Mouse (Mus musculus) kidney, postnatal 36 days (tissue): ENCODE measurements at regions not wholly inside any gene's neighbourhood (a gene's known extent, or its start where the extent isn't known, plus 50 kb on each side); places are given as distances from the start of the nearest gene placed in this dataset.
A peak's percentile ranks its signal among the peaks of the same experiment; 100 is the strongest.

Experiments
- DNase-seq, 2 experiments: peaks; one replicate each; pipeline ENCODE4 v3.0.0; 2021 to 2022; ENCODE audit warnings: mixed read lengths in 2 of 2

DNA sequence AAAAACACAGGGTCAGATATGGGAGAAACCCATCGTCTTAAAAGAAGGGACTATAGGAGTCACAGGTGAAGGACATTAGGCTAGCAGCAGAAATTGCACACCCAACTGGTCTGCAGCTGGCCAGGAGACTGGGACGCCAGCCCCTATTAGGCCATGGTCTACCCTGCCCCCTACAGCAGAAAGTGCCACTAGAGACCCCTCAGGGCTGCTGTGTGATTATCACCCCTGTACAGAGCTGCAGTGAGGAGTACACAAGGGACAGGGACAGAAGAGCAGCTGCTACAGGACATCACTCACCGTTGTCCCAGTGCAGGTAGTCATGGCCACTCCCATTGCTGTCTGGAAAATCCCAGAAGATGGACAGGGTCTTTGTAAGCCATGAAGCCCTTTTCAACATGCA, 157.9 kb upstream of the Agap1 start:
- DNase-seq = no peak

DNA sequence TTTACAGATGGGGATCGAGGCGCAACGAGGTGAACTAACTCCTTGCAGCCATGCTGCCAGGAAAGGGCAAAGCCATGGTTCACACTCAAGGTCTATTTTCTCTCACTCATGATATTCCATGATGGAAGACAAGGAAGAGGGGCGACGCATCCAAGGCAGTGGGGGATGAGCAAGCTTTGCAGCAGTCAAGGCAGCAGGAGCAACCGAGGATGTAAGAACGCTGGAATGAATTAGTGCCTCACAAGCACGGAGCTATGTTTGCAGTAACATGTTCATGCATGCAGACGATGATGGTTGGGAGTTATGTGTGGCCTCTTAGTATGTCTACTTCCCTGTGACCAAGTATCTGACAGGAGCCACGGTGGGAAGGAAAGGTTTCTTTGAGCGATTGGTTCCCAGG, 156.8 kb upstream of the Agap1 start:
- DNase-seq = no peak

DNA sequence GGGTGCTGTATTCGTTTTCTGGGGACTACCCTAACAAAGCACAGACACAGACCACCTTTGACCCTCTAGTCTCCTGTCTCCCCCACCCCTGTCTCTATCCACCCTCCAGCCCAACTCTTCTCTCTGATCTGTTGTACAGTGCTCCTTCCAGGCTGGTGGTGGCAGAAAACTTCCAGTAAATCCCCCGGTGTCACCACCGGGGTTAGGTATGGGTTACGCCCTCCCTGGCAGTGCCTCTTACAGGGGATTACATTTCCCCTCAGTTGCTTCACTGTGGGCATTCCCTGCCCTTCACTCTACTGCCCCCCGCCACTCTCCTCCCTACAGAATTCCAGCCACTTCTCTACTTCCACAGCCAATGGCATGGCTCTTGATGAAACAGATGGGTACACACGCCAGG, 153.5 kb upstream of the Agap1 start:
- DNase-seq = no peak

DNA sequence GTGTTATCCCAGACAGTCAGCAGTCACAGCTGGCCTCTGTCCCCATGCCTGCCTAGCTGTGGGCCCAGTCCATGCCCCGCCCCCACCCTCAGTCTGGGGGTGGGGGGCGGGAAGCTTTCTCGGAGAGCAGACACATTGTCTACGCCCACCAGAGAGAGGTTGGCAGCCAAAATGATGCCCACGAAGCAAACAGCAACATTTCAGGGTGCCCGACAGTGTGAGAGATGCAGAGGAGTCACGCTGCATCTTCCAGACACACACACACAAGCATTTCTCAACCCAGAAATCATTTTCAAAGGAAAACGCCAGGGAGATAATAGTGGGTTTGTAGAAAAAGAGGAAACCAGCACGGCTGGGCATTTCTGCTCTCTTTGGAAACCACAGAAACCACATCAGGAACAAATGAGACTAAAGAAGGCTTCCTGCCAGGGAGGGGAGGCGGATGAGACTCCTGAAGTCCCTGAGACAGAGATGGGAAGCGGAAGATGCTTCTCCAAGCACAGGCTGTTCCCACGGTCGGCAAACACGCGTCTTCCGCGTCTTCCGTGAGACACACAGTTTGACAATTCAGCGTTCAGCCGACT, 152.1 kb upstream of the Agap1 start:
- DNase-seq = no peak

DNA sequence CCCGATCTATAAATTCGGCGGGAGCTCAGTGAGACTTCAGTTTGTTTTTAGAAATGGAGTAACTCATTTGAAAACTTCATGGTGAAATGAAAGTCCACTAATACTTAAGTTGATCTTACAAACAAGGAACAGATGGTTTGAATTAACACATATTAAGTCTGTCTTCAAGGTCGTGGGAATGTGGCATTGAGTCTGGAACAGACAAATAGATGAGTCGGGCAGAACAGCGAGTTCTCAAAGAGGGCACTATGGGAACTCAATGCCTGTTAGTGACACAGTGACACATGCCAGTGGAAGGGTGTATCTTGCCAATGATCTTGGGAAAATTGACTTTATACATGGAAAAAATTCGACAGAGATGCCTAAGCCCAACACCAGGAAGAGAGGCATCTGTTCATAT, 149.4 kb upstream of the Agap1 start:
- no peak for DNase-seq

DNA sequence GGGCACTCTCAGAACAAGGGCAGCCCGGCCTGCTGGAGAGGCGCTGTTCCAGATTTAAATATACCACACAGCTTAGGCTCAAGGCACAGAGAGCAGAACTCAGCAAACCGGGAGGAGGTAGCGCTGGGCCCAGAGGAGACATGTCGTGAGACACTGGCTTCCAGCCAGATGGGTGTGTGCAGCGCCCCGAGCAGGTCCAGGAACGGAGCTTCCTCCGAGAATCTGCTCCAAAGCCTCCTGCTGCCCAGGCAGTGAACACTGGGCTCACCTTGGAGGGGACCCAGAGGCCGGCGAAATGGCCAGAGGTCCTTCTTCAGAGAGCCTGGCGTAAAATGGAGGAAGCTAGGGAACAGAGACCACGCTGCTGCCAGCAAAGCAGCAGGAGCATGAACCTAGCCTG, 145.8 kb upstream of the Agap1 start:
- DNase-seq = peak; percentile 61 to 77

DNA sequence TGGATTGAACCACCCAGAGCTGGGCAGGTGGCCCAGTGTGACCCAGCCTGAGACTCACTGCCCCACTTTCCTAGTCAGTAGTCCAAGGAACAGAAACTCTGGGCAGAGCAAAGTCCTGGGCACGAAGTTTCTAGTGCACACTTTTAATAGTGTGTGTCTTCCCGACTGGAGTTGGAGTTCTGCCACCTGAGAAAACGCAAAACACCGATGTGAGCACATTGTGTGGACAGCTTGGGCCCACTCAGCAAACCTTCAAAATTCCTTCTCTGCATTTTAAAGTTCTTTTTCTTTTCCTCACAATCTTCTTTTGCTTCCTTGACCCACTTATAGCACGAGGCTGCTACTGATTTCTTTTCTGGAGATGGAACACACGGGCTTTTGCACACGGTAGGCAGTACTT, 141.5 kb upstream of the Agap1 start:
- peak; percentile 79 to 80 for DNase-seq

DNA sequence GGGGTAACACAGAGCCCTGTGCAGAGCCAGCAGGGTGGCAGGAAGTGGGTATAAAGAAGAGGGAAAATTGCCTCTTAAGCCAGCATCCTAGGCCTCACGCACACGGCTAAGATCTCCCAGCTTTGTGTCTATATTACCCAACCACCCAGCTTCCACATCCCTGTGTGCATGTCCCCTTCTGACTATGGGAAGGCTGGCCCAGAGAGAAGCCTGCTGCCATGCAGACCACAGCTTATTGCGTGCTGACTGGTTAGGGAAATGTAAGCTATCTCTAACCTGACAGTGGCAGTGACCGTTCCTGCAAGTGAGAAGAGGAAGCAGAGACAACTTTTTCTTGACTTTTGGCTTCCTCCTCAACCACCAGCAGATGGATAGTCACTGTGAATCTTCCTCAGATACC, 136.7 kb upstream of the Agap1 start:
- no peak for DNase-seq

DNA sequence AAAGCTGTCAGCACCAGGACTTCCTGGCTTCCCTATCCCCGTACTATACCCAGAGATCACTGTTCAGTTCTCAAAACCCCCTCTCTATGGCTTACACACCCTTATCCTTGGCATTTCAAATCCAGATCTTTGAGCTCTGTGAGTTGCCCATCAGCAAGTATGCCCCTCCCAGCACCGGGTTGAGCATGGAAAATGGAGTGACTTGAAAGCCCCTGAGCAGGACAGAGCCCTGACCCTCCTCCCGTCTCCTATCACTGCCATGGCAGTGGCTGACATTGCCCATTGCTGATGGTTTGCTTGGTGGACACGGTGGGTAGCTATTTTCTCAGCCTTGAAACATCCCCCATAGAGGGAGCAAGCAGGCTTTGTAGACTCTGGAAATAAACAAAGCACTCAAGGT, 135.9 kb upstream of the Agap1 start:
- no peak for DNase-seq

DNA sequence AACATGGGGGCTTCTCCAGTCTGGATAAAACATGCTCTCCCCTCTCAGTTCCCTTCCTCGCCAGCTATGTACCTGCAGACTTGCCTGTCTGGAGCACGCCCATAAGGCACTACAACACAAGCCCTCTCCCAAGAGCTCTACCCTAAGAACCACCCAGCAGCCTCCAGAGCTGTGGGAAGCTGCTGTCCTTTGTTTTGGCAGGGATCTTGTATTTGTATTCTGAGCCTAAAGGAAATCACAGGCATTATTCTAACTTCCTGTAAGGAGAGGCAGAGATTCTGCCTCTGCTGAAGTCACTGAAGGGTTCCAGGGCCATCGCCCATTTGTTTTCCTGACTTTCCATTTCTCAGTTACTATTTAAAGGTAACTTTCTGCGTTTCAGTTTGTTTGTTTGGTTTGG, 132.0 kb upstream of the Agap1 start:
- DNase-seq = no peak

DNA sequence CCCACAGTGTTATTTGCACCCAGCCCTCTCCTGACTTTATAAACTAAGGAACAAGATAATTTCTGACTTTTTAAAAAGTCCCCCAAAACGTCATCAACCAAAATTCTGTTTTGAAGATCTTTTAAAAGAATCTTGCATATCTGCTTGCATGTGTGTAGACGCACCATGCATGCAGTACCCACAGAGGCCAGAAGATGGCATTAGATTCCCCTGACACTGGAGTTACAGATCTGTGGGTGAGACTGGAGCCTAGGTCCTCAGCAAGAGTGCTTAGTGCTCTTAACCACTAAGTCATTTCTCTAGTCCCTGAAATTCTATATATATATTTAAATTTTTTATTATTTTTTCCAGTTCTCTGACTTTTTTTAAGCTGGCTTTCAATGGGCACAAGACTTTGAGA, 131.5 kb upstream of the Agap1 start:
- peak; percentile 51 to 85 for DNase-seq

DNA sequence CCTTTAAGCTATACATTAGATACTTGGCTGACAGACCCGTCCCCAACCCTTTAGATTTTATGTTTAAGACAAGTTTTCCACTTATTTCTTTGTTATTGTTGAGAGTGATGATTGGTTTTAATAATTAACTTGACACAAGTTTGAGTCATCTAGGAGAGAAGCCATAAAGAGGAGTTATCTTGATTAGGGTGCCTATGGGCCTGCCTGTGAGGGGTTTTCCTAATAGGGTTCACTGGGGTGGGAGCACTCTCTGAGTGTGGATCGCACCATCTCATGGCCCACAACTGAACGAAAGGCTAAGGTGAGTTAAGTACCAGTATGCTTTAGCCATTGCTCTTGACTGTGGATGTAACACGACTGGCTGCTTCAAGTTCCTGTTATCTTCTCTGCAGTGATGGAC, 123.3 kb upstream of the Agap1 start:
- no peak for DNase-seq

DNA sequence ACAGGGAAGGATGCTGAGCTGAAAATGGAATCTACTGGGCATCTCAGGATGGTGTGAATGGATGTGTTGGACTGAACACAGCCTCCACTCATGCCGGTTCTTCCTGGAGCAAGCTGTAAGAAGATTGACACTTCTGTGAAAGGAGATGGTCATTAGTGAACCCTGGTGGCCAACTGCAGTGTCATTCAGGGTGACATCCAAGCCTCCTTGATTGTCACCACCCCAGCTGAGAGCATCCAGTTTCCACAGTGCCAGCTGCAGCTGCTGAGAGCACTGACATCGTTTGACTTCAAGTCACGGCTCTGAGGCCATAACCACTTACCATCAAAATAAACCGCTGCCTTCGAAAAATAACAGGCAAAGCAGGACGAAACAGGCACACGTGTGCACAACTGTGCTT, 121.9 kb upstream of the Agap1 start:
- no peak for DNase-seq

DNA sequence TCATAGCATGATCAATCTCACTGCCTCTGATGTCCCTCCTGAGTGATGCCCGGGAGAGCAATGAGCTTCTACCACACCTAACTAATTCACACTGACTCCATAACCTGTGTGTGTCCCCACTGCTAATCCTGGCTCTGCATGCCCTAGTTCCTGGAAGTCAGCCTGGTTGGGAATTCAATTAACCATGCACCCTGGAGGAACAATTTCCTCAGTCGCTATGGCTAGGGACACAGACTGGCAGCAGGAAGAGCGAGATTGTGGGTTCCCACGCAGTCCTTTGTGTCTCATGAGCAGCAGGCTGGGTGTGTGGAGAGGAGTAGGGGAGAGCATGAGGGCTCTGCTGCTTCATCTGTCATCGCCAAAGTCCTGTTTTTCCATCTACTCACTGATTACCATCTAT, 116.7 kb upstream of the Agap1 start:
- DNase-seq = no peak

DNA sequence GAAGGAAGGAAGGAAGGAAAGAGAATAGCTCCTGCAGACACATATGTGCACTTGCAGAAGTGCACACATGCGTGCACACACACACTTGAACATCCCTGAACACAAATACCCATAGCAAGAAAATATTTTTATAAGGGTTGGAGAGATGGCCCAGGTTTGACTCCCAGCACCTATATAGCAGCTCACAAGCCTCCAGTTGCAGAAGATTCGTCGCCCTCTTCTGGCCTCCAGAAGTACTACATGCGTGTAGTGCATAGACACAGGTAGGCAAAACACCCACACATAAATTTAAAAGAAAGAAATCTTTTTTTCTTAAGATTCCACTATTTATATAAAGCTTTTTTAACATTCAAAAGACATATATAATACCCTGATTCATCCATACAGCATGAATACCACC, 111.8 kb upstream of the Agap1 start:
- DNase-seq = peak in 1 of 2 experiments; percentile 57

DNA sequence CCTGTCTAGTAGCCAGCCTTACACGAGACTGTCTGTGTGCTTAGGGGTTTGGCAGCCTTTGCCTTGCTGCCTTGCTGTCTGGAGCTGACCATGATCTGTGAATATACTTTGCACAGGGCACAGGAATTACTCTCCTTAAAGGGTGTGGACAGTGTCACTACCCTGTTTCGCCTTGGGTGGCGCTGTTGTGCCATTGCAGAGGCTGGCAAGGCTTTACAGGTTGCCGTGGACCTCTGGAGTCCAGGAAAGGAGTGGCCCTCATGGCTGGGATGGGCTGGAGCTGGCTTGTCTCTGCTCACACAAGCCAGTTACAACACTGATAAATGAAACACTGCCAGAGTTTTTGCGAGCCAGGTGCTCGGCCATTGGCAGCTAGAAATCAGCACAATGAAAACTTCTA, 110.1 kb upstream of the Agap1 start:
- peak; percentile 56 to 86 for DNase-seq

DNA sequence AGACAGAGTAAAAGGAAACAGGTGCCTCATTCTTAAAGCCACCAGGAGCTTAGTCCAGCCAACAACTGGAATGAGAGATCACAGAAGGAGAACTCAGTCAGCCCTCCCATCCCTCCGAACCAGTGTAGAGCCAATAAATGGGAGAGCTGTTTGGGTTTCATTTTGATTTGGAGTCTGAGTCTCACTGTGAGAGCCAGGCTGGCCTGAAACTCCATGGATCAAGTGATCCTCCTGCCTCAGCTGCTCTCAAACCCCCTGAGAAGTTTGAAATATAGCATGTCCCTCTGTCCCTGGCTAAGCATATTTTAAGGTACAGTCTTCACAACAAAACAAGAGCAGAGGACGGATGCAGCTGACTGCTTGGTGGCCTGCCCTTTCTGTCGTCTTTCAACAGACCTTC, 107.3 kb upstream of the Agap1 start:
- DNase-seq = no peak

DNA sequence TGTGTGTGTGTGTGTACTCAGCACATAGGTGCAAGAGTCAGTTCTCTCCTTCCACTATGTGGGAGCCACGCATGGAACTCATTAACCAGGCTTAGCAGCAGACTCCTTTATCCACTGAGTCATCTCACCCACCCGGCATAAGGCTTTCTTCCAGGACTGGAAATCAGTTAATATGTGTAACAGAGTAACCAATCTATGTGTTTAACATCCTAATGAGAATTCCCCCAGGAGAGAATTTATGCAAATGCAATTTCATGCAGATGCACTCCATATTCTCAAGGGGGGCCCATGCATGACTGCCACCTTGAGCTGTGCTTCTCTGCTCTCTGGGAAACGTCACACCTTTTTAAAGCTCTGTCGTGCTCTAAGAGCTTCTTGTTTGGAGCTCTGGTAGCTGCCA, 101.7 kb upstream of the Agap1 start:
- peak; percentile 68 to 70 for DNase-seq

DNA sequence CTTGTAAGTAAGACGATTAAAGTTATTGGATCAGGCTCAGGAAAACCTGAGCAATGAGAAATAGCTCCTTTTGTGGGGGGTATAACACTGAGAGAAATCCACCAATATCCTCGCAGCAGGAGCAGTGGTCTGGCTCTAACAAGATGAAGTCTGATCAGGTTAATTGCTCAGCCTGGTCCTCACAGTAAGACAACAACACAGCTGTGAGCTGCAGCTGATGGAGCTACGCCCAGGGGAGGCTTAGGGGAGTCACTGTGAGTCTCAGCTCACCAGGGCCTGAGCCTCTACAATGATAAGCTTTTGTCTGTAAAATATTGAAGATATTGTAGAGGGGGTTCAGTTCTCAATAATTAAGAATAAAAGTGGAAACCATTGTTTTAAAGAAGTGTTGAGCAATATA, 95.3 kb upstream of the Agap1 start:
- no peak for DNase-seq

DNA sequence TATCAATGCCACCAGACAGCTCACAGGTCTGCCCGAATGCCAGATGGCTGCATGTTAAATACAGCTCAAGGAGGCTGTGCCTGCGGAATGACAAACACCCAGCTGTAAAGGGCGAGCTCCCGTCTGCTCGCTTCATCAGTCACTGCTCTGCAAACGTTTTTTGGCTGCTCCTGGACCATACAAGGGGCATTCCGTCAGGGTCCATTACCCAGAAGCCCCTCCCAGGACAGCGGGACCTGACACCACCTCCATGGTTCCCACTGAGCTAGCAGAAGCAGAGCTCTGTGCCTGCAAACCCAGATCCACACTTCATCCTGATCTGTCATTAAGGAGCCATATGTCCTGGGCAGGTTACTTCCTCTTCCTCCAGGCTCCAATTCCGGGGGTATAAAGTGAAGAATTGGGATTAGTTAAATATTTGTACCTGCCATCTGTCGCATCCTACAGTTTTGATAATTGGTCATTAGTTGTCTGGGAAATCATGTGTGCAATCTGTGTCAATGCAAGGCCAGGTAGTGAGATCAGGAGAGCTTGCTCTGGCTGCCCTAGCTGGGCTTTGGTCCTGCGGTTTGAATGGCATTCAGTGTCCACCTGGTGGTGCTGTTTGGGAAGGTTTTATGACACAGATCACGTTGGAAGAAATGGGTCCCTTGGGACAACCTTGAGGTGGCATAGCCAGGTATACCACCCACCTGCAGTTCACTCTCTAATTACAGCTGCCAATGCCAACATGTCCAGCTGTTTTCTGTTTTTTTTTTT, 89.9 kb upstream of the Agap1 start:
- DNase-seq = peak; percentile 60 to 69

DNA sequence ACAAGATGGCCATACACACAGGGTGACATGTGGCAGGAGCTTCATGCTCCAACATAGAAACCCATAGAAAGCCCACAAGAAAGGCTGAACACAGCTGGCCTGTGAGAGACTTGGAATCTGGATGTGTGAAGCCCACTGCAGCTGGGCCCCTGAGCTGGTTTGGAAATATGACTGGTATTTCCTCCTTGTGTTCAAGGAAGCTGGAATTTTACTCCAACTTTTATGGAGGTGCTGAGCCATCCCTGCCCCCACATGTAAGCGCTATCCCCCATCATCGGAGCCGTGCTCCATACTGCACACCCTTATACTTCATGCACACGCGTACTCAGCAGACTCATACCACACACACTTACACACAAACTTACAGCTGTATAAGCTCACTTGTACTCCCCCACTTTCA, 87.7 kb upstream of the Agap1 start:
- no peak for DNase-seq

DNA sequence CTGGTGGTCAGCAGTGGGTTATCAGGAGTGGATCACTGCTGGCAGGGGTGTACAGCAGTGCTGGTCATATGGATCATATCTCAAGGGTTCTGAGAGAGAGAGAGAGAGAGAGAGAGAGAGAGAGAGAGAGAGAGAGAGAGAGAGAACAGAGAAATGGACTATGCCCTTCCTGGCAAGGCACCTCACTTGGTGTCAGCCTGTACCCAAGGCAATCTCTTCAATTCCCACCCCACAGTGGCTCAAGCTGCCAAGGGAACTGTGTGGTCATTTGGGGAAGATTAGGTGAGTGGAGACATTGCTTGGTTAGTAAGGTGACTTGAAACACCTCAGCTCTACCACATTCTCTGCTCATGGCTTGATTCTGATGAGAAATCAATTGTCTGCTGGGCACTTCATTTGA, 80.8 kb upstream of the Agap1 start:
- DNase-seq = peak; percentile 44 to 58

DNA sequence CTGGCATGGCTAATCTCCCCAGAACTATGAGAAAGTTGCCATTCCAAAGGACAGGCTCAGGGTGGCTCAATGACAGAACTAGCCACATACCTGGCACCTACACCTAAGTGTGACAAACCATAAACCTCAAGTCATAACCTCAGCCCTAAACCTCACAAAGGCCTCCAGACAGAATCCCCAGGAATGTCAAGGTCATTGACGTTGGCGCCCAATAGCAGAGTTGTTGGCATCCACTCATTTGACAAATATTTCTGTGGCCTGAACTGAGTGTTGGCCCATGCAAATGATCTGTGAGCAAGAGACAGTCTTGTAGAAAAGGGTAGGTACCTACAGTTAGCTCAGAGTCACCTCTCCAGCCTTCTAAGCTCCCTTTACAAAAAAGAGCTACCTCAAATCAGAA, 80.3 kb upstream of the Agap1 start:
- peak in 1 of 2 experiments; percentile 9 for DNase-seq

DNA sequence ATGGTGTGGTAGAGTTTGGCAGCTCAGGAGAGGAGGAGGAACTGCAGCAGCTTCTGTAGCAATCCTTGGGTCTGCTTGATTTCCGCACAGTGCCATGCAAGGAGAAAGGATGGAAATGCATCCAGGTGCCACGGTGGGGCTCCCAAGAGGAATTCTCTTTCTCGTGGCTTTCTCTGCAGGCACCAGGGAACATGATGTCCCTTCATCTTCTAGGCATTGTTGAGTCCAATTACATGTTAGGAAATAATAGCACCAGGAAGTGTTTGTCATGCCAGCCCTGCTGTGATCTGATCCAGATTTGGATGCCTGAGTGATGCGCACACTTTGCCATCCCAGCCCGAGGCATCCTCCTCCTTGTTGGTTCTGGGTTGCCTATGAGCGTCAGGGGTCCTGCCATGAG, 72.6 kb upstream of the Agap1 start:
- DNase-seq = no peak

DNA sequence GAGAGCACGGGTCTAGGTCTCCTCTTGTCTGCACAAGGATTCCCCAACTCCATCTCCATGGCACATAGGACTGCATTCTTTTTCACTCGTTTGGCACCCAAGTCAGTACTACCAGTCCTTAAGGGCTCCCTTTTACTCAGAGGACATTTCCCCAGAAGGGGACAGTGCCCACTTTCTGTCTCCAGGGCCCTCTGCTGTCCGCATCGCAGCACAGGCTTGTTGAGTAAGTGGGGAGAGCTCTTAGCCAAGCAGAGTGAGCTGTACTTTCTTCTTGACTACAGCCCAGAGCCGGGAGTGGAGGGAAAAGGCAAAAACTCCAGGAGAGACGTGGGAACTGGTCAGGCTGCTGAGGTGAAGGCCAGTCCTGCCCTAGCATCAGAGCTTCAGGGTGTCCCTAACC, 69.5 kb upstream of the Agap1 start:
- DNase-seq = peak in 1 of 2 experiments; percentile 11
